Mouse (Mus musculus) MEL (cell line): ENCODE measurements around the gene Mrgprb5. TPM values are rescaled to one million over a fixed set of nuclear protein-coding genes. Genes with fewer than 3 reads are reported as not detected.

Experiments used
- DNase-seq: peaks from one replicate; pipeline ENCODE4 v3.0.0; 2011; ENCODE audit warnings: low read depth, low spot score
- H3K27ac ChIP-seq: 2 replicates; pipeline ENCODE4 v1.5.1; 2012; ENCODE audit warnings: low read depth, mild to moderate bottlenecking, control low read depth, low read length, moderate library complexity; ENCODE audit not compliant: control insufficient read depth
- H3K27me3 ChIP-seq, 2 experiments: fragments of 150-350 bp in 1 of 2; sonication (generic) in 1 of 2; 2 replicates each; pipeline ENCODE4 v1.6.1; 2012; ENCODE audit warnings: low read length in 2 of 2, mild to moderate bottlenecking in 2 of 2, improper control_type of control experiment in 1 of 2, moderate library complexity in 1 of 2; ENCODE audit not compliant: insufficient read depth in 2 of 2, control insufficient read depth in 1 of 2
- H3K36me3 ChIP-seq, 2 experiments: 2 replicates each; pipeline ENCODE4 v1.6.1; 2012 to 2014; ENCODE audit warnings: low read length in 2 of 2, improper control_type of control experiment in 1 of 2, inconsistent platforms in 1 of 2, mild to moderate bottlenecking in 1 of 2; ENCODE audit not compliant: insufficient read depth in 2 of 2, control insufficient read depth in 1 of 2
- H3K4me1 ChIP-seq, 2 experiments: fragments of 150-350 bp in 1 of 2; sonication (generic) in 1 of 2; 2 replicates each; pipeline ENCODE4 v1.6.1; 2012; ENCODE audit warnings: low read length in 2 of 2, improper control_type of control experiment in 1 of 2, mild to moderate bottlenecking in 1 of 2; ENCODE audit not compliant: insufficient read depth in 2 of 2, control insufficient read depth in 1 of 2
- H3K4me3 ChIP-seq, 2 experiments: fragments of 150-350 bp in 1 of 2; sonication (generic) in 1 of 2; 2 replicates each; pipeline ENCODE4 v1.5.1; 2012; ENCODE audit warnings: low read depth in 2 of 2, low read length in 2 of 2, mild to moderate bottlenecking in 2 of 2, moderate library complexity in 2 of 2, control low read depth in 1 of 2, improper control_type of control experiment in 1 of 2; ENCODE audit not compliant: control insufficient read depth in 1 of 2, insufficient read depth in 1 of 2
- H3K79me2 ChIP-seq: 2 replicates; pipeline ENCODE4 v1.6.1; 2012; ENCODE audit warnings: mild to moderate bottlenecking, low read length, moderate library complexity; ENCODE audit not compliant: control insufficient read depth, poor library complexity, insufficient read depth
- H3K9ac ChIP-seq: 2 replicates; pipeline ENCODE4 v1.6.1; 2012; ENCODE audit warnings: low read depth, mild to moderate bottlenecking, control low read depth, low read length, moderate library complexity; ENCODE audit not compliant: control insufficient read depth, poor library complexity, severe bottlenecking
- H3K9me3 ChIP-seq: fragments of 150-350 bp; sonication (generic); replicated peaks from 2 replicates; pipeline ENCODE4 v1.6.1; 2012; ENCODE audit warnings: mild to moderate bottlenecking, low read length, improper control_type of control experiment, moderate library complexity; ENCODE audit not compliant: insufficient read depth
- CHD2 ChIP-seq: IDR thresholded peaks from 2 replicates; pipeline ENCODE4 v1.6.1; 2011; ENCODE audit warnings: low read length, improper control_type of control experiment
- ELF1 ChIP-seq: IDR thresholded peaks from 2 replicates; pipeline ENCODE4 v1.6.1; 2014; ENCODE audit warnings: low read depth, mild to moderate bottlenecking, inconsistent platforms, low read length, improper control_type of control experiment, moderate library complexity
- EP300 ChIP-seq, 2 experiments: IDR thresholded peaks; 2 replicates each; pipeline ENCODE4 v1.6.1; 2011; ENCODE audit warnings: improper control_type of control experiment in 2 of 2, low read length in 2 of 2, low read depth in 1 of 2, mild to moderate bottlenecking in 1 of 2
- JUND ChIP-seq: IDR thresholded peaks from 2 replicates; pipeline ENCODE4 v1.6.1; 2011; ENCODE audit warnings: low read depth, mild to moderate bottlenecking, improper control_type of control experiment, low read length
- MAX ChIP-seq: IDR thresholded peaks from 2 replicates; pipeline ENCODE4 v1.6.1; 2011; ENCODE audit warnings: low read length, improper control_type of control experiment
- MYB ChIP-seq: IDR thresholded peaks from 2 replicates; pipeline ENCODE4 v1.6.1; 2011; ENCODE audit warnings: mild to moderate bottlenecking, low read depth, low read length, improper control_type of control experiment
- RAD21 ChIP-seq: IDR thresholded peaks from 2 replicates; pipeline ENCODE4 v1.6.1; 2011; ENCODE audit warnings: mild to moderate bottlenecking, low read depth, low read length, improper control_type of control experiment
- RCOR1 ChIP-seq: IDR thresholded peaks from 2 replicates; pipeline ENCODE4 v1.6.1; 2012; ENCODE audit warnings: low read depth, mild to moderate bottlenecking, inconsistent platforms, low read length, improper control_type of control experiment
- SIN3A ChIP-seq: IDR thresholded peaks from 2 replicates; pipeline ENCODE4 v1.6.1; 2012; ENCODE audit warnings: low read length, improper control_type of control experiment, inconsistent platforms
- ZKSCAN1 ChIP-seq: IDR thresholded peaks from 2 replicates; pipeline ENCODE4 v1.6.1; 2012; ENCODE audit warnings: low read depth, mild to moderate bottlenecking, inconsistent platforms, low read length, improper control_type of control experiment, moderate library complexity
- polyA plus RNA-seq, 2 experiments: library from polyadenylated mRNA; stranded (reverse) in 1 of 2; unstranded in 1 of 2; fragments of >175 nt in 1 of 2; fragments of >200 nt in 1 of 2; gene quantifications; 2 replicates each; pipeline versions ENCODE4 v1.2.1 to v1.2.4; 2012; ENCODE audit warnings: low replicate concordance in 2 of 2, low read depth in 1 of 2; ENCODE audit not compliant: insufficient read length in 2 of 2, insufficient read depth in 1 of 2, missing spikeins in 1 of 2
- total RNA-seq: library from RNA; depleted of rRNA; stranded (reverse); fragments of 300-350 nt; gene quantifications from 2 replicates; pipeline ENCODE4 v1.2.3, GENCODE M21; 2012; rRNA removed

The Mrgprb5 gene
- not detected in 2 replicates for total RNA-seq
- not detected for polyA plus RNA-seq

GRCm38 (mm10) chr7:48168919-48169318 lies at the start of gene Mrgprb5:
Gene Mrgprb5 (minus strand): TSS chr7:48169019.
- Histone ChIP-seq H3K79me2 (no peaks in the 10 kb centered on the region), H3K36me3 (no peaks in the 10 kb centered on the region), H3K4me3 (no peak within 1 kb of the TSS), H3K9me3 (no peaks in the 10 kb centered on the region), H3K27me3 (no peaks in the 10 kb centered on the region), H3K27ac (no peak within 1 kb of the TSS), H3K9ac (no peak within 1 kb of the TSS), H3K4me1 (no peaks in the 10 kb centered on the region)
- no peak for TF ChIP-seq EP300 (IDR thresholded peaks at IDR 0.05; ENCODE audit: low read depth in 1 of 2, low read length in 2 of 2)
- TF ChIP-seq MAX: no peak
- no peak for DNase-seq

- H3K4me1 ChIP-seq: no peaks in the 10 kb centered on the region
- H3K27me3 ChIP-seq: no peaks in the 10 kb centered on the region
- no peak for TF ChIP-seq RAD21
- no peak within 1 kb of the TSS for H3K27ac ChIP-seq
- no peak for DNase-seq
- no peaks in the 10 kb centered on the region for H3K36me3 ChIP-seq
- no peaks in the 10 kb centered on the region for H3K9me3 ChIP-seq
- H3K9ac ChIP-seq: no peak within 1 kb of the TSS
- no peaks in the 10 kb centered on the region for H3K79me2 ChIP-seq
- H3K4me3 ChIP-seq: no peak within 1 kb of the TSS
These were observed 30.4 kb upstream of the Mrgprb5 start, which contains the start of gene Mrgprb4 for GRCm38 (mm10) chr7:48199188-48199587. Gene Mrgprb4 (minus strand): TSS chr7:48199288.

- no peak for DNase-seq
- no peaks in the 10 kb centered on the region for H3K4me1 ChIP-seq
- TF ChIP-seq SIN3A: no peak
- TF ChIP-seq ZKSCAN1: no peak
- no peak for TF ChIP-seq ELF1
- no peak for TF ChIP-seq JUND
- no peak for TF ChIP-seq RCOR1
- TF ChIP-seq CHD2: no peak
- no peak for TF ChIP-seq MYB
- TF ChIP-seq, all 39 proteins: peak for 0
- no peaks in the 10 kb centered on the region for H3K79me2 ChIP-seq
- H3K27ac ChIP-seq: no peak overlapping the region
- no peaks in the 10 kb centered on the region for H3K9me3 ChIP-seq
- no peaks in the 10 kb centered on the region for H3K36me3 ChIP-seq
- no peak overlapping the region for H3K4me3 ChIP-seq
- no peak overlapping the region for H3K9ac ChIP-seq
- H3K27me3 ChIP-seq: no peaks in the 10 kb centered on the region
These were observed 1.3 kb downstream of the Mrgprb5 start for GRCm38 (mm10) chr7:48167471-48167870.
